Mouse (Mus musculus) liver, embryonic 16.5 days (tissue): ENCODE results near the gene Tap1. TPM values are rescaled to one million over a fixed set of nuclear protein-coding genes. Genes with fewer than 3 reads are reported as not detected.
"Not testable (repeated sequence)": the region's sequence is repeated elsewhere in the genome, so short reads cannot be mapped to it uniquely, and the experiment has no call there.

Experiments
- ATAC-seq: fragments of 200-750 bp; cut with Nextera tagmentation; 2 replicates; pipeline ENCODE4 v1.8.0; 2017; ENCODE audit warnings: low read depth, mild to moderate bottlenecking, moderate number of reproducible peaks, moderate library complexity
- H3K27ac ChIP-seq: fragments of 300-500 bp; sonication (generic); 2 replicates; pipeline ENCODE4 v1.5.1; 2014; ENCODE audit warnings: mild to moderate bottlenecking, low read length
- H3K27me3 ChIP-seq: fragments of 300-500 bp; sonication (generic); 2 replicates; pipeline ENCODE4 v1.6.1; 2014; ENCODE audit warnings: low read depth, low read length, mixed read lengths; ENCODE audit not compliant: control insufficient read depth, insufficient read depth
- H3K36me3 ChIP-seq: fragments of 300-500 bp; sonication (generic); 2 replicates; pipeline ENCODE4 v1.6.1; 2014; ENCODE audit warnings: mild to moderate bottlenecking; ENCODE audit not compliant: control insufficient read depth, insufficient read depth
- H3K4me1 ChIP-seq: fragments of 300-500 bp; sonication (generic); 2 replicates; pipeline ENCODE4 v1.6.1; 2014; ENCODE audit warnings: low read depth, low read length, mixed read lengths; ENCODE audit not compliant: control insufficient read depth
- H3K4me2 ChIP-seq: fragments of 300-500 bp; sonication (generic); 2 replicates; pipeline ENCODE4 v1.6.1; 2014; ENCODE audit warnings: low read depth, low read length, mixed read lengths
- H3K4me3 ChIP-seq: fragments of 300-500 bp; sonication (generic); 2 replicates; pipeline ENCODE4 v1.5.1; 2014; ENCODE audit warnings: low read depth, mild to moderate bottlenecking, low read length
- H3K9ac ChIP-seq: fragments of 300-500 bp; sonication (generic); 2 replicates; pipeline ENCODE4 v1.6.1; 2014; ENCODE audit warnings: low read depth, low read length
- H3K9me3 ChIP-seq: fragments of 300-500 bp; sonication (generic); replicated peaks from 2 replicates; pipeline ENCODE4 v1.6.1; 2016; ENCODE audit warnings: low read length; ENCODE audit not compliant: control insufficient read depth
- WGBS: fragments of 180-500 bp; shearing (Covaris S2); extraction: QIAGEN DNeasy Blood & Tissue Kit; methylation state at CpG from one replicate; pipeline ENCODE4 v1.1.7; 2014; ENCODE audit not compliant: insufficient replicate concordance; 5-methylcytosine and 5-hydroxymethylcytosine counted together
- polyA plus RNA-seq: library from polyadenylated mRNA; unstranded; fragments of >200 nt; fragmentation: Nextera tagmentation; extraction: Ambion mirVana; gene quantifications from 2 replicates; pipeline ENCODE4 v1.2.1, GENCODE M21; 2015

The Tap1 gene
- polyA plus RNA-seq, 1 experiment from 2014 or later: 4.2 TPM

DNA sequence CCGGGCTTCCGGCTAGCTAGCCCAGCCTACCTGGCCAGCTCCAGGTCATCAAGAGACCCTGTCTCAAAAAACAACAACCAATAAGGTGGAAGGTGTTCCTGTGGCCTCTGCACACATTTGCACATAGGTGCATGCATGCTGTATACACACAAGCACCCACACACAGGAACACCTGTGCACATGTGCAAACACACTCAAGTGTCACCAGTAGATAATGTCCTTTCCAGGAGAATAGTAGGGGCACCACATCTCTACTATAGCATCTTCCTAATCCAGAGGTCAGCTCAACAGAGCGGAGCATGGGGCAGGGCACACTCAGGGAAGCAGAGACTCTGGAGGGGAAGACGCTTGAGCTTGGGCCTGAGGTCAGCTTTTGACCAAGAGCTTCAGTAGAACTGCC, 43.1 kb upstream of the Tap1 start:
- H3K4me3 ChIP-seq, H3K9me3 ChIP-seq, H3K36me3 ChIP-seq, H3K9ac ChIP-seq, H3K4me2 ChIP-seq, ATAC-seq, H3K4me1 ChIP-seq, H3K27ac ChIP-seq: not testable (repeated sequence)
- peaks cover 10% of the 10 kb centered on the region for H3K27me3 ChIP-seq
- 64% methylated on average over 4 of the region's 4 CpGs for whole genome bisulfite sequencing

- no peak overlapping the region for H3K9ac ChIP-seq
- no peaks in the 10 kb centered on the region for H3K4me1 ChIP-seq
- H3K4me2 ChIP-seq: no peak overlapping the region
- no peak for ATAC-seq
- H3K27ac ChIP-seq: no peak overlapping the region
- 47% methylated on average over 3 of the region's 3 CpGs for WGBS
- no peaks in the 10 kb centered on the region for H3K36me3 ChIP-seq
- no peak overlapping the region for H3K4me3 ChIP-seq
- no peaks in the 10 kb centered on the region for H3K9me3 ChIP-seq
- peaks cover 6% of the 10 kb centered on the region for H3K27me3 ChIP-seq
Observed at GRCm38 (mm10) chr17:34144960-34145371, 42.4 kb upstream of the Tap1 start.

- no peaks in the 10 kb centered on the region for H3K27me3 ChIP-seq
- H3K36me3 ChIP-seq: no peaks in the 10 kb centered on the region
- no peaks in the 10 kb centered on the region for H3K9me3 ChIP-seq
- no peak for ATAC-seq
- 37% methylated on average over 4 of the region's 4 CpGs for WGBS
- no peaks in the 10 kb centered on the region for H3K4me1 ChIP-seq
- no peak within 1 kb of the TSS for H3K4me3 ChIP-seq
- no peak within 1 kb of the TSS for H3K9ac ChIP-seq
- no peak within 1 kb of the TSS for H3K4me2 ChIP-seq
- H3K27ac ChIP-seq: no peak within 1 kb of the TSS
Observed at GRCm38 (mm10) chr17:34152923-34153322, 34.4 kb upstream of the Tap1 start, which contains the start of gene H2-DMb1. H2-DMb1 (plus strand) TSS chr17:34153072.

DNA sequence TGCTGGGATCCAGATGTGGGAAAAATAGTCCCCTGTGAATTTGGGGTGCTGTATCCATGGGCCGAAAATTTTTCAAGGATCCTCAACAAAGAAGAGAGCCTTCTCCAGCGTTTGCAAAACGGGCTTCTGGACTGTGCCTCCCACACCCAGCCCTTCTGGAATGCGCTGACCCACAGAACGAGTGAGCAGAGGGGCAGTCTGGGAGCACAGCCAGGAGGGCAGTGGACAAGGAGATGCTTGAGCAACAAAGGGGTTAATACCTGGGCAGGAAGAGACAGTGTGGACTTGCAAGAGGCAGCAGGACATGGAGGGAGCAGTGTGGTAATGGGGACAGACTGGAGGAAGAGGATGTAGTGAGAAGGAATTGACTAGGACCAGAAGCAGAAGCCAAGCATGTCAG, 31.8 kb upstream of the Tap1 start:
- 50% methylated on average over 5 of the region's 5 CpGs for WGBS
- Histone ChIP-seq H3K4me3 (no peak overlapping the region), H3K36me3 (no peaks in the 10 kb centered on the region), H3K4me1 (no peaks in the 10 kb centered on the region), H3K9ac (no peak overlapping the region), H3K4me2 (no peak overlapping the region), H3K9me3 (no peaks in the 10 kb centered on the region), H3K27ac (no peak overlapping the region), H3K27me3 (no peaks in the 10 kb centered on the region)
- ATAC-seq: no peak

GRCm38 (mm10) chr17:34164202-34164895, 23.0 kb upstream of the Tap1 start:
- no peaks in the 10 kb centered on the region for H3K9me3 ChIP-seq
- H3K9ac ChIP-seq: no peak overlapping the region
- H3K27me3 ChIP-seq: no peaks in the 10 kb centered on the region
- H3K4me1 ChIP-seq: no peaks in the 10 kb centered on the region
- no peak overlapping the region for H3K27ac ChIP-seq
- H3K4me2 ChIP-seq: no peak overlapping the region
- 42% methylated on average over 9 of the region's 9 CpGs for WGBS
- H3K4me3 ChIP-seq: no peak overlapping the region
- ATAC-seq: no peak
- H3K36me3 ChIP-seq: no peaks in the 10 kb centered on the region

DNA sequence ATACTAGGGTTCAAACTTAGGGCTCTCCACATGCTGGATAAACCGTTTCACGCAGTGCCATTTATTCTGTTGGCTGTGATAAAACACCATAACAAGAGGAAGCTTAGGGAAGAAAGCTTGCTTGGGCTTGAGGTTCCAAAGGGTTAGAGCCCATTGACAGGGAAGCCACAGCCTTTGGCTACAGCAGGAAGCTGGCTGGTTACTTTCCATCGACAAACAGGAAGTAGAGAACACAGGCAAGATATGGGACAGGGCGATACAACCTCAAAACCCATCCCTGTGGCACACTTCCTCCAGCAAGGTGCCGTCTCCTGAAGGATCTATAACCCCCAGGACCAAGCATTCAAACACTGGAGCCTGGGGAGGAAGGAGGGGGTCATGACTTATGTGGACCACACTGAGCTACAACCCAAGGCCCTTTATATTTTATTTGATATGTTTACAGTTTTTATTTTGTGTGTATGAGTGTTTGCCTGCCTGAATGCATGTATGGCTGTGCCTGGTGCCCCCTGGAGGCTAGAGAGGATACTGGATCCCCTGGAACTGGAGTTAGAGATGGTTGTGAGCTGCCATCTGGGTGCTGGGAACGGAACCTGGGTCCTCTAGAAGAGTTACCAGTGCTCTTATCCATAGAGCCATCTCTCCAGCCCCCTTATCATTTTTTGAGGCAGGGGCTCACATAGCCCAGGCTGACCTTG, 22.2 kb upstream of the Tap1 start:
- Histone ChIP-seq H3K4me2 (no peak overlapping the region), H3K4me3 (no peak overlapping the region), H3K9me3 (no peaks in the 10 kb centered on the region), H3K27ac (no peak overlapping the region), H3K27me3 (no peaks in the 10 kb centered on the region), H3K36me3 (no peaks in the 10 kb centered on the region), H3K9ac (no peak overlapping the region), H3K4me1 (no peaks in the 10 kb centered on the region)
- WGBS: 25% methylated on average over 6 of the region's 6 CpGs
- no peak for ATAC-seq

DNA sequence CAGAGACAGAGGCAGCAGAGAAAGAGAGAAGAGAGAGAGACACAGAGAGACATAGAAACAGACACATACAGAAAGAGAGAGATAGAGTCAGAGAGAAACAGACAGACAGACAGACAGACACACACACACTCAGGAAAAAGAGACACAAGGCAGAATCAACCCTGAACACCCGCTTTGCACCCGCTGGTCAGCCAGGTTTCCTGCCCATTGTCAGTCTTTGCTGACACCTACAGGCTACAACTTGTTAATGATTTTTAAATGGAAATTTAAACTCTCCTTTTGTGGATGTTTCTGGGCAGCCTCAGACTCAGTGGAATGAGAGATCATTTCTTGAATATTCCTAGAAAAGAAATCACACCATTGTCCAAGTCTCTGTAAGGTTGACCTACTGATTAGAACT, 18.1 kb upstream of the Tap1 start:
- H3K4me1 ChIP-seq: no peaks in the 10 kb centered on the region; the same call in 1 of the 2 replicates
- 0% methylated on average over 2 of the region's 2 CpGs for WGBS
- H3K27ac ChIP-seq: no peak overlapping the region
- no peak for ATAC-seq
- no peaks in the 10 kb centered on the region for H3K27me3 ChIP-seq
- H3K9ac ChIP-seq: no peak overlapping the region
- H3K4me3 ChIP-seq: no peak overlapping the region
- no peaks in the 10 kb centered on the region for H3K9me3 ChIP-seq
- H3K36me3 ChIP-seq: no peaks in the 10 kb centered on the region
- no peak overlapping the region for H3K4me2 ChIP-seq

DNA sequence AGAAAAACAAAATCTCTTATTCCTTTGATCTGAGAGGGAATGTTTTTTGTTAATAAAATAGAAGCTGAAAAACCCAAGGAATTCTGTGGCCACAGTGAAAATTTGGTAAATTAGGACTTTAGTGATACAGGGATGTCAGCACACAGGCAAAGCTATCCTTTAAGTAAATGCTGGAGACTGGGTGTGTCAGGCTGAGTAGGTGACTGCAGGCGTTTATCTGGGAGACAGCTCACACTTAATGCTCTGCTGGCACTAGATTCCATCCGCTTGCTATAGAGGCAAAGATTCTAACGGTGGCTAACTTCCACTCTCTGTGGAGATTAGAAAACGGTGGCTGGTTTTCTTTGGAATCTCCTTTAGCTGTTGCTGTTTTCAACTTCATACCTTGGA, 16.9 kb upstream of the Tap1 start:
- H3K4me1 ChIP-seq: no peaks in the 10 kb centered on the region; the same call in 1 of the 2 replicates
- 2% methylated on average over 4 of the region's 4 CpGs for WGBS
- no peak for ATAC-seq
- H3K4me3 ChIP-seq: no peak overlapping the region
- H3K36me3 ChIP-seq: no peaks in the 10 kb centered on the region
- no peak overlapping the region for H3K4me2 ChIP-seq
- no peak overlapping the region for H3K27ac ChIP-seq
- no peak overlapping the region for H3K9ac ChIP-seq
- no peaks in the 10 kb centered on the region for H3K27me3 ChIP-seq
- no peaks in the 10 kb centered on the region for H3K9me3 ChIP-seq

DNA sequence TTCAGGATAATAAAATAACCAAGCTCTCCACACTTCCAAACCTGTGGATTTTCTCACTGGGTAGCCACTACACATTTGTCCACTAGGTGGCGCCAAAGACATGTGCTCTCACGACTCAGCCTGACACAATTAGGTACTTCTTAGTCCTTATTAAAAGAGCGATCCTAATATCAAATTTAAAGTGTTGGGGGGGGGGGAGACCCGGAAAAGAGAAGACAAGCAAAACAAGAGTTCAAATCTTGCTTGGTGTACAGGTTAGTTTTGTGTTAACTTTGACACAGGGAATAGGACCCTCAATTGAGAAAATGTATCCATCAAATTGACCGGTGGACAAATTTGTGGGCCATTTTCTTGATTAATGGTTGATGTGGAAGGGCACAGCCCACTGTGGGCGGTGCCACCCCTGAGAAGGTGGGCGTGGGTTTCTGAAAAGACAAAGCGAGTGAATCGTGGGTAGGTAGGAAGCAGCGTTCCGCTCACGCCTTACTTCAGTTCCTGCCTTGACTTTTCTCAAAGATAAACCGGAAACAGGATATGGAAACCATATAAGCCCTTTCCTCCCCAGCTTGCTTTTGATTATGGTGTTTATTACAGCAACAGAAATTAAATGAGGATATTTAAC, 16.4 kb upstream of the Tap1 start:
- H3K4me3 ChIP-seq: peak overlapping the region; percentile 27; the same call in 1 of the 2 replicates
- H3K36me3 ChIP-seq: no peaks in the 10 kb centered on the region
- 12% methylated on average over 13 of the region's 13 CpGs for WGBS
- no peak overlapping the region for H3K9ac ChIP-seq
- H3K4me1 ChIP-seq: no peaks in the 10 kb centered on the region; the same call in 1 of the 2 replicates
- H3K27me3 ChIP-seq: no peaks in the 10 kb centered on the region
- ATAC-seq: peak; percentile 54; the same call in 1 of the 2 replicates
- no peak overlapping the region for H3K27ac ChIP-seq
- no peaks in the 10 kb centered on the region for H3K9me3 ChIP-seq
- H3K4me2 ChIP-seq: peak overlapping the region; percentile 29
